Mouse (Mus musculus): Measurements from ENCODE around the gene Sppl2b. TPM values are rescaled to one million over a fixed set of nuclear protein-coding genes. Genes with fewer than 3 reads are reported as not detected.
A peak's percentile ranks its signal among the peaks of the same experiment; 100 is the strongest.

The Sppl2b gene
- polyA plus RNA-seq, 1 experiment = 23.8 TPM

DNA sequence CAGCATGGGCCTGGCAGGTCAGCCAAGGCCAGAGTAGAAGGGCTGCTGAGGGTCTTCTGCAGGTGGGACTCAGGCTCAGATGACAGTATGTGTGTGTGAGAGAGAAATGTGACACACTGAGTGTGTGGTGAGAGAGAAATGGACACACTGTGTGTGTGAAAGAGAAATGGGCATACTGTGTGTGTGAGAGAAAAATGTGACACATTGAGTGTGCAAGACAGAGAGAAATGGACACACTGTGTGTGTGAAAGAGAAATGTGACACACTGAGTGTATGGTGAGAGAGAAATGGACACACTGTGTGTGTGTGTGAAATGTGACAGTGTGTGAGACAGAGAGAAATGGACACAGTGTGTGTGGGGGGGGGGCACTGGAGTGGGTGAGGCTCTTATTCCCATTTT, 56.8 kb downstream of the Sppl2b start:
- TF ChIP-seq CTCF (IDR thresholded peaks at IDR 0.05; ENCODE audit: borderline replicate concordance, insufficient read depth, low read length) (no peak), POLR2A (IDR thresholded peaks at IDR 0.05; ENCODE audit: low read depth, low read length) (no peak)
- Histone ChIP-seq H3K27ac (ENCODE audit: insufficient read depth, low read length) (no peak overlapping the region), H3K4me3 (ENCODE audit: insufficient read depth, low read length) (no peak overlapping the region), H3K4me1 (ENCODE audit: control insufficient read depth, insufficient read depth, low read length) (no peaks in the 10 kb centered on the region)

GRCm38 (mm10) chr10:80913364-80914011, 58.4 kb downstream of the Sppl2b start:
- TF ChIP-seq POLR2A (IDR thresholded peaks at IDR 0.05; ENCODE audit: low read depth, low read length) (no peak), CTCF (IDR thresholded peaks at IDR 0.05; ENCODE audit: borderline replicate concordance, insufficient read depth, low read length) (no peak)
- Histone ChIP-seq H3K4me1 (ENCODE audit: control insufficient read depth, insufficient read depth, low read length) (no peaks in the 10 kb centered on the region), H3K27ac (ENCODE audit: insufficient read depth, low read length) (no peak overlapping the region), H3K4me3 (ENCODE audit: insufficient read depth, low read length) (no peak overlapping the region)

GRCm38 (mm10) chr10:80914253-80914656, 59.2 kb downstream of the Sppl2b start:
- H3K4me3 ChIP-seq (ENCODE audit: insufficient read depth, low read length) = no peak overlapping the region
- no peak for TF ChIP-seq CTCF (IDR thresholded peaks at IDR 0.05; ENCODE audit: borderline replicate concordance, insufficient read depth, low read length)
- no peak for TF ChIP-seq POLR2A (IDR thresholded peaks at IDR 0.05; ENCODE audit: low read depth, low read length)
- no peak overlapping the region for H3K27ac ChIP-seq (ENCODE audit: insufficient read depth, low read length)
- no peaks in the 10 kb centered on the region for H3K4me1 ChIP-seq (ENCODE audit: control insufficient read depth, insufficient read depth, low read length)

DNA sequence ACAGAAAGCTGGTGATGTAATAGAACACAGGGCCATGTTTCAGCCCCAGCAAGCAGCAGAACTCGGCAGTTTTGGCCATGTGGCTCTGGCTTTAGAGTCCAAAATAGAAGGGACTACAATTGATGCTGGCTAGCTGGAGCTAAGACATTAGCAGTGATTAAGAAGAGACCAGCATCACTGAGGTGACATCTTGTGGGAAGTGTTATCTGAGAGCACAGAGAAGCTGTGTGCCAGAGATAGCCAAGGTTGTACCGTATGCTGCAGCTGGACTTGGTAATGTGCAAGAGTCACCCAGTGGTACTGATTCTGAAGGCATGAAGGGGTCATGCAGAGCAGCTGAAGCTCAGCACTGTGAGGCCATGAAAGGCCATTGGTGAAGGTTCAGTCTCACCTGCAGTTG, 60.2 kb downstream of the Sppl2b start:
- TF ChIP-seq CTCF (IDR thresholded peaks at IDR 0.05; ENCODE audit: borderline replicate concordance, insufficient read depth, low read length) (no peak), POLR2A (IDR thresholded peaks at IDR 0.05; ENCODE audit: low read depth, low read length) (no peak)
- Histone ChIP-seq H3K27ac (ENCODE audit: insufficient read depth, low read length) (no peak overlapping the region), H3K4me1 (ENCODE audit: control insufficient read depth, insufficient read depth, low read length) (no peaks in the 10 kb centered on the region), H3K4me3 (ENCODE audit: insufficient read depth, low read length) (no peak overlapping the region)

GRCm38 (mm10) chr10:80915736-80916135, 60.7 kb downstream of the Sppl2b start:
- no peak overlapping the region for H3K4me3 ChIP-seq (ENCODE audit: insufficient read depth, low read length)
- no peaks in the 10 kb centered on the region for H3K4me1 ChIP-seq (ENCODE audit: control insufficient read depth, insufficient read depth, low read length)
- TF ChIP-seq POLR2A (IDR thresholded peaks at IDR 0.05; ENCODE audit: low read depth, low read length) (no peak), CTCF (IDR thresholded peaks at IDR 0.05; ENCODE audit: borderline replicate concordance, insufficient read depth, low read length) (no peak)
- no peak overlapping the region for H3K27ac ChIP-seq (ENCODE audit: insufficient read depth, low read length)

GRCm38 (mm10) chr10:80917336-80917778, 62.3 kb downstream of the Sppl2b start:
- Histone ChIP-seq H3K4me1 (ENCODE audit: control insufficient read depth, insufficient read depth, low read length) (no peaks in the 10 kb centered on the region), H3K4me3 (ENCODE audit: insufficient read depth, low read length) (peak overlapping the region; percentile 86), H3K27ac (ENCODE audit: insufficient read depth, low read length) (no peak overlapping the region)
- no peak for TF ChIP-seq POLR2A (IDR thresholded peaks at IDR 0.05; ENCODE audit: low read depth, low read length)
- TF ChIP-seq CTCF (IDR thresholded peaks at IDR 0.05; ENCODE audit: borderline replicate concordance, insufficient read depth, low read length) = no peak

DNA sequence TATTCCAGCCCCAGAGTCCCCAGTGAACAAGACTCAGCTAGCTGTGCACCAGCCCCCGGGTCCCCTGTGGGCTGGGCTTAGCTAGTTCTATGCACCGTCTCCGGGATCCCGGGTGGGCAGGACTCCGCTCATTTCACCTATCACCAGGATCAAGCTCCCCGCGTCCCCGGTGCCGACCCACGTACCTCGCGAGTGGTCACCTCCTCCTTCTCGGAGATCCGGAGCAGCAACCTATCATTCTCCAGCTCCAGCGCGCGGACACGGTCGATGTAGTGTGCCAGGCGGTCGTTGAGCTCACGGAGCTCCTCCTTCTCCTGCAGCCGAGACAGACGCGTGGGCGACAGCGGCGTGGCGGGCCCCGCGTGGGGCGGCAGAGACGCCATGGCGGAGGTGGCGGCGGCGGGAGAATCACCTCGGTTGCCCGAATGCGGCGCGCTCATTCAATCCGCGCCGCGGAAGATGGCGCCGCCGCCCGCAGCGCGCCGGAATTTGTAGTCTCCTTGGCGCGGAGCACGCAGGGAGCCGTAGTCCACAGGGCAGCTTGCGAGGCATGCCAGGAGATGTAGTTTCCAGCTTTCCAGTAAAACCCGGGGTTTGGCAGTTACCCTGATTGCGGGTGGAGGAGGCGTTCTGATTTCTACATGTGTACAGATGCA, 62.8 kb downstream of the Sppl2b start, which contains the start of gene Lmnb2:
TSS of gene Lmnb2 (minus strand) at position 467 of the 656 bp plus-strand sequence.
- Histone ChIP-seq H3K4me1 (ENCODE audit: control insufficient read depth, insufficient read depth, low read length) (no peaks in the 10 kb centered on the region), H3K27ac (ENCODE audit: insufficient read depth, low read length) (no peak within 1 kb of the TSS), H3K4me3 (ENCODE audit: insufficient read depth, low read length) (peak within 1 kb of the TSS; percentile 86)
- TF ChIP-seq CTCF (IDR thresholded peaks at IDR 0.05; ENCODE audit: borderline replicate concordance, insufficient read depth, low read length) (no peak), POLR2A (IDR thresholded peaks at IDR 0.05; ENCODE audit: low read depth, low read length) (peak; percentile 51)

Other genes with a start within 250 kb of the Sppl2b start
- gene Gm49322, start 249.3 kb upstream of the Sppl2b start, polyA plus RNA-seq (2011; ENCODE audit: insufficient read length, low read depth, missing spikeins) = 0.63 and 0.91 TPM in 2 replicates
- 92.4 and 105 TPM in 2 replicates for gene Csnk1g2, start 232.4 kb upstream of the Sppl2b start, polyA plus RNA-seq (2011; ENCODE audit: insufficient read length, low read depth, missing spikeins)
- gene Btbd2, start 198.2 kb upstream of the Sppl2b start, polyA plus RNA-seq (2011; ENCODE audit: insufficient read length, low read depth, missing spikeins) = 21.2 and 22.1 TPM in 2 replicates
- gene Mknk2, start 177.2 kb upstream of the Sppl2b start, polyA plus RNA-seq (2011; ENCODE audit: insufficient read length, low read depth, missing spikeins) = 32.8 and 39.8 TPM in 2 replicates
- gene Mob3a, start 153.3 kb upstream of the Sppl2b start, polyA plus RNA-seq (2011; ENCODE audit: insufficient read length, low read depth, missing spikeins) = 40.9 and 56.0 TPM in 2 replicates
- 24.6 and 38.5 TPM in 2 replicates for gene Izumo4, start 153.1 kb upstream of the Sppl2b start, polyA plus RNA-seq (2011; ENCODE audit: insufficient read length, low read depth, missing spikeins)
- 116 and 155 TPM in 2 replicates for gene Ap3d1, start 113.0 kb upstream of the Sppl2b start, polyA plus RNA-seq (2011; ENCODE audit: insufficient read length, low read depth, missing spikeins)
- gene Dot1l, start 100.1 kb upstream of the Sppl2b start, polyA plus RNA-seq (2011; ENCODE audit: insufficient read length, low read depth, missing spikeins) = 22.3 and 22.4 TPM in 2 replicates
- gene Sf3a2, start 57.1 kb upstream of the Sppl2b start, polyA plus RNA-seq (2011; ENCODE audit: insufficient read length, low read depth, missing spikeins) = 48.0 and 49.3 TPM in 2 replicates
- gene Plekhj1, start 56.6 kb upstream of the Sppl2b start, polyA plus RNA-seq (2011; ENCODE audit: insufficient read length, low read depth, missing spikeins) = 59.1 and 59.9 TPM in 2 replicates
- not detected in 2 replicates for gene Amh, start 50.0 kb upstream of the Sppl2b start, polyA plus RNA-seq (2011; ENCODE audit: insufficient read length, low read depth, missing spikeins)
- 0.70 TPM in 1 of 2 replicates, not detected in the other for gene Jsrp1, start 41.8 kb upstream of the Sppl2b start, polyA plus RNA-seq (2011; ENCODE audit: insufficient read length, low read depth, missing spikeins)
- gene Oaz1, start 28.6 kb upstream of the Sppl2b start, polyA plus RNA-seq (2011; ENCODE audit: insufficient read length, low read depth, missing spikeins) = 331 and 347 TPM in 2 replicates
- 0.19 TPM in 1 of 2 replicates, not detected in the other for gene Lingo3, start 11.2 kb upstream of the Sppl2b start, polyA plus RNA-seq (2011; ENCODE audit: insufficient read length, low read depth, missing spikeins)
- 75.6 and 106 TPM in 2 replicates for gene Lsm7, start 66 bp upstream of the Sppl2b start, polyA plus RNA-seq (2011; ENCODE audit: insufficient read length, low read depth, missing spikeins)
- gene Tmprss9, start 16.6 kb downstream of the Sppl2b start, polyA plus RNA-seq (2011; ENCODE audit: insufficient read length, low read depth, missing spikeins) = not detected in 2 replicates
- 75.8 and 89.2 TPM in 2 replicates for gene Timm13, start 45.7 kb downstream of the Sppl2b start, polyA plus RNA-seq (2011; ENCODE audit: insufficient read length, low read depth, missing spikeins)
- 14.1 and 14.7 TPM in 2 replicates for gene Lmnb2, start 63.0 kb downstream of the Sppl2b start, polyA plus RNA-seq (2011; ENCODE audit: insufficient read length, low read depth, missing spikeins)
- 38.3 and 45.7 TPM in 2 replicates for gene Gadd45b, start 74.8 kb downstream of the Sppl2b start, polyA plus RNA-seq (2011; ENCODE audit: insufficient read length, low read depth, missing spikeins)
- gene Gng7, start 159.7 kb downstream of the Sppl2b start, polyA plus RNA-seq (2011; ENCODE audit: insufficient read length, low read depth, missing spikeins) = 5.3 and 5.4 TPM in 2 replicates
- not detected in 2 replicates for gene Diras1, start 170.4 kb downstream of the Sppl2b start, polyA plus RNA-seq (2011; ENCODE audit: insufficient read length, low read depth, missing spikeins)
- gene Slc39a3, start 182.2 kb downstream of the Sppl2b start, polyA plus RNA-seq (2011; ENCODE audit: insufficient read length, low read depth, missing spikeins) = 11.9 and 13.1 TPM in 2 replicates
- gene Sgta, start 204.9 kb downstream of the Sppl2b start, polyA plus RNA-seq (2011; ENCODE audit: insufficient read length, low read depth, missing spikeins) = 85.2 and 90.7 TPM in 2 replicates
- gene Thop1, start 214.8 kb downstream of the Sppl2b start, polyA plus RNA-seq (2011; ENCODE audit: insufficient read length, low read depth, missing spikeins) = 30.4 and 33.8 TPM in 2 replicates
- 0.23 TPM in 1 of 2 replicates, not detected in the other for gene Creb3l3, start 243.6 kb downstream of the Sppl2b start, polyA plus RNA-seq (2011; ENCODE audit: insufficient read length, low read depth, missing spikeins)

Data from embryonic fibroblast, embryonic 13.5 days (primary cell).